Mouse (Mus musculus): ENCODE results near the gene Wdr63.

GRCm38 (mm10) chr3:146010751-146011150 is 97.2 kb downstream of the Wdr63 start:
- TF ChIP-seq POLR2A (IDR thresholded peaks at IDR 0.05; ENCODE audit: extremely low read depth, insufficient read depth, low read length) (no peak), CTCF (IDR thresholded peaks at IDR 0.05; ENCODE audit: low read depth, low read length) (no peak)

All from liver, adult 2 months (tissue).